Mouse (Mus musculus): ENCODE data around the gene Pih1d2. TPM values are rescaled to one million over a fixed set of nuclear protein-coding genes. Genes with fewer than 3 reads are reported as not detected.

Pih1d2 gene
- polyA plus RNA-seq, 1 experiment from 2014 or later: 6.5 TPM

DNA sequence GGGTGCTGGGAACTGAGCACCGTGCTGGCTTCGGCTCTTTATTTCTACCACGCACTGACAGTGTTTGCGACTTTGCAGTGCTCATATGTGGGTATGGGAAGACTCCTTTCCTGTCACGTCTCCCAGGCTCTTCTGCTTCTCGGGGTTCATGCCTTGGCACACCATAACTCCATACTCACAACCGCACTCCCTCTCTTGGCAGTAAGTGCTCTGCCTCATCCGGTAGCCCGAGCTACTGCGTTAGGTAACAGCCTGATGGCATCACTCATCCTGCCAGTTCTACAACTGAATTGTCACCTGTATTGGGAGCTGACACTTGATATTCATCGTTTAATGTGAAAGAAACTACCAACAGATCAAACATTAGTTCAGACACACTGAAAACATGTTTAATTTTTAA lies 17.1 kb downstream of the Pih1d2 start:
- 96% methylated on average over 11 of the region's 11 CpGs for WGBS
- no peaks in the 10 kb centered on the region for H3K4me1 ChIP-seq
- DNase-seq (ENCODE audit: extremely low spot score, low spot score): no peak
- no peak overlapping the region for H3K27ac ChIP-seq
- no peaks in the 10 kb centered on the region for H3K9me3 ChIP-seq
- peaks cover 74% of the 10 kb centered on the region for H3K36me3 ChIP-seq (replicated peaks)
- H3K27me3 ChIP-seq (ENCODE audit: poor library complexity, severe bottlenecking): no peaks in the 10 kb centered on the region
- H3K4me3 ChIP-seq: no peak overlapping the region

DNA sequence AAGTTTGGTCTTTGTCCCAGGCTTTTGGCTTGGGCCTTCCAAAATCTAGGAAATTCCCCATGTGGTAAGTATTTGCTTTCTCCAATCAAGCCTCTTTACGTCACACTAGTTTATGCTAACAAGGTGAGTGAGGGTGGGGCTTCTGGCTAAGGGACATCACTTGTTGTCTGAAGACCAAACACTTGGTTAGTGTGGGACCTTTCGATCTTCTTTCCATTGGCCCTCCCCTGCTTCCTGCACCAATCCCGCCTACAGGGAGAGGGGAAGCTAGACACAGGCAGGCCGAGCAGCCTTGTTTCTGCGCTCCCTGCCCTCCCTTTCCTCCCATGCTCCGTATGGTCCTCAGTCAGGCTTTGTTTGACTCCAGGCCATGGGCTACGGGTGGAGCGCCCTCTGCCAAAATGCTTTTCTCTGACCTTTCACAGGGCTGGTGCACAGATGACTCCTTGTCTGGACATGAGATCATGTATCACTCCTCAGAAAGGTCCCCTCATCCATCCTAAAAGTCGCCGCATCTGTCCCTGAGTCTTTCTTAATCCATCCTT lies 29.8 kb downstream of the Pih1d2 start:
- H3K4me3 ChIP-seq: no peak overlapping the region
- H3K27me3 ChIP-seq (ENCODE audit: poor library complexity, severe bottlenecking): no peaks in the 10 kb centered on the region
- no peaks in the 10 kb centered on the region for H3K4me1 ChIP-seq
- no peak for DNase-seq (ENCODE audit: extremely low spot score, low spot score)
- no peaks in the 10 kb centered on the region for H3K9me3 ChIP-seq
- WGBS: 78% methylated on average over 10 of the region's 10 CpGs
- no peak overlapping the region for H3K27ac ChIP-seq
- peaks cover 96% of the 10 kb centered on the region for H3K36me3 ChIP-seq (replicated peaks)

- peaks cover 98% of the 10 kb centered on the region for H3K36me3 ChIP-seq (replicated peaks)
- H3K4me3 ChIP-seq: no peak overlapping the region
- no peak for DNase-seq (ENCODE audit: extremely low spot score, low spot score)
- H3K4me1 ChIP-seq: no peaks in the 10 kb centered on the region
- no peaks in the 10 kb centered on the region for H3K9me3 ChIP-seq
- WGBS: 94% methylated on average over 10 of the region's 10 CpGs
- no peak overlapping the region for H3K27ac ChIP-seq
- H3K27me3 ChIP-seq (ENCODE audit: poor library complexity, severe bottlenecking): no peaks in the 10 kb centered on the region
Observed at GRCm38 (mm10) chr9:50650503-50650902, 33.4 kb downstream of the Pih1d2 start.

GRCm38 (mm10) chr9:50658391-50658790 lies 41.3 kb downstream of the Pih1d2 start:
- Histone ChIP-seq H3K9me3 (no peaks in the 10 kb centered on the region), H3K4me1 (peaks cover 21% of the 10 kb centered on the region), H3K36me3 (replicated peaks) (peaks cover 45% of the 10 kb centered on the region), H3K27me3 (ENCODE audit: poor library complexity, severe bottlenecking) (no peaks in the 10 kb centered on the region), H3K4me3 (peak overlapping the region; percentile 96), H3K27ac (peak overlapping the region; percentile 93)
- WGBS: 34% methylated on average over 5 of the region's 5 CpGs
- DNase-seq (ENCODE audit: extremely low spot score, low spot score): no peak

DNA sequence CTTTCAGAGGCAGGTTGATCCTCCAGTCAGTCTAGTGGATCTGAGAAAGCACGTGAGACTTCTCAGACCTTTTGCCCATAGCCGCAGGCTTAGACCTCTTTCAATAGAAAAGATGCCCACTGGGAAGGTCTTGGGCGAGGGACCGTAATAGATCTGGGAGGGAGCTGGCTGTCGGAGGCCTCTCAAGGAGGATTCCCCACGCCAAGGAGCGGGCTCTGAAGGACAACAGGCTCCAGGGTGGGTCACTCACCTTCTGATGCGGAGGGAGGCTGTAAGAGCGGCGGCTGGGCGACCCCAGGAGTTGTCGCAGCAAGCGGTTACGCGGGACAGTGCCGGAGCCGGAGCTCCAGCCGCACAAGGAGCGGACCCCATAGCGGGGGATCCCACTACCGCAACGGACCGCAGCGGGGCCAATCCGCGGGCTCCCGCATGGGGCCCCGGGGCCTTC lies 41.8 kb downstream of the Pih1d2 start:
- under 1% methylated on average over 28 of the region's 28 CpGs for WGBS
- DNase-seq (ENCODE audit: extremely low spot score, low spot score): no peak
- Histone ChIP-seq H3K9me3 (no peaks in the 10 kb centered on the region), H3K4me3 (peak overlapping the region; percentile 96), H3K4me1 (peaks cover 21% of the 10 kb centered on the region), H3K27me3 (ENCODE audit: poor library complexity, severe bottlenecking) (no peaks in the 10 kb centered on the region), H3K27ac (peak overlapping the region; percentile 93), H3K36me3 (replicated peaks) (peaks cover 41% of the 10 kb centered on the region)

- Histone ChIP-seq H3K4me1 (peaks cover 21% of the 10 kb centered on the region), H3K36me3 (replicated peaks) (peaks cover 36% of the 10 kb centered on the region), H3K9me3 (no peaks in the 10 kb centered on the region), H3K27ac (peak within 1 kb of the TSS; percentile 93), H3K27me3 (ENCODE audit: poor library complexity, severe bottlenecking) (no peaks in the 10 kb centered on the region), H3K4me3 (peak within 1 kb of the TSS; percentile 96)
- peak; percentile 89 for DNase-seq (ENCODE audit: extremely low spot score, low spot score)
- under 1% methylated on average over 62 of the region's 63 CpGs for WGBS
Observed at GRCm38 (mm10) chr9:50659392-50660217, 42.5 kb downstream of the Pih1d2 start, which contains the start of gene Dlat. Gene Dlat (minus strand): TSS chr9:50659780.

- no peaks in the 10 kb centered on the region for H3K27me3 ChIP-seq (ENCODE audit: poor library complexity, severe bottlenecking)
- no peaks in the 10 kb centered on the region for H3K9me3 ChIP-seq
- peaks cover 36% of the 10 kb centered on the region for H3K36me3 ChIP-seq (replicated peaks)
- WGBS: 25% methylated on average over 12 of the region's 12 CpGs
- no peak overlapping the region for H3K27ac ChIP-seq
- DNase-seq (ENCODE audit: extremely low spot score, low spot score): no peak
- H3K4me3 ChIP-seq: peak overlapping the region; percentile 96
- peaks cover 21% of the 10 kb centered on the region for H3K4me1 ChIP-seq
Observed at GRCm38 (mm10) chr9:50660431-50660830, 43.3 kb downstream of the Pih1d2 start.

GRCm38 (mm10) chr9:50664826-50665225 lies 47.7 kb downstream of the Pih1d2 start:
- DNase-seq (ENCODE audit: extremely low spot score, low spot score): no peak
- H3K36me3 ChIP-seq (replicated peaks): peaks cover 44% of the 10 kb centered on the region
- 91% methylated on average over 5 of the region's 5 CpGs for WGBS

GRCm38 (mm10) chr9:50666442-50666841 lies 49.3 kb downstream of the Pih1d2 start:
- Histone ChIP-seq H3K36me3 (replicated peaks) (peaks cover 44% of the 10 kb centered on the region), H3K27me3 (ENCODE audit: poor library complexity, severe bottlenecking) (no peaks in the 10 kb centered on the region), H3K9me3 (no peaks in the 10 kb centered on the region), H3K27ac (no peak overlapping the region), H3K4me1 (no peaks in the 10 kb centered on the region), H3K4me3 (no peak overlapping the region)
- DNase-seq (ENCODE audit: extremely low spot score, low spot score): no peak
- WGBS: 92% methylated on average over 6 of the region's 6 CpGs

More at GRCm38 (mm10) chr9:50664826-50665225, 47.7 kb downstream of the Pih1d2 start:
- no peaks in the 10 kb centered on the region for H3K27me3 ChIP-seq (ENCODE audit: poor library complexity, severe bottlenecking)
- H3K4me1 ChIP-seq: peaks cover 8% of the 10 kb centered on the region
- no peak overlapping the region for H3K27ac ChIP-seq
- no peak overlapping the region for H3K4me3 ChIP-seq
- H3K9me3 ChIP-seq: no peaks in the 10 kb centered on the region

DNA sequence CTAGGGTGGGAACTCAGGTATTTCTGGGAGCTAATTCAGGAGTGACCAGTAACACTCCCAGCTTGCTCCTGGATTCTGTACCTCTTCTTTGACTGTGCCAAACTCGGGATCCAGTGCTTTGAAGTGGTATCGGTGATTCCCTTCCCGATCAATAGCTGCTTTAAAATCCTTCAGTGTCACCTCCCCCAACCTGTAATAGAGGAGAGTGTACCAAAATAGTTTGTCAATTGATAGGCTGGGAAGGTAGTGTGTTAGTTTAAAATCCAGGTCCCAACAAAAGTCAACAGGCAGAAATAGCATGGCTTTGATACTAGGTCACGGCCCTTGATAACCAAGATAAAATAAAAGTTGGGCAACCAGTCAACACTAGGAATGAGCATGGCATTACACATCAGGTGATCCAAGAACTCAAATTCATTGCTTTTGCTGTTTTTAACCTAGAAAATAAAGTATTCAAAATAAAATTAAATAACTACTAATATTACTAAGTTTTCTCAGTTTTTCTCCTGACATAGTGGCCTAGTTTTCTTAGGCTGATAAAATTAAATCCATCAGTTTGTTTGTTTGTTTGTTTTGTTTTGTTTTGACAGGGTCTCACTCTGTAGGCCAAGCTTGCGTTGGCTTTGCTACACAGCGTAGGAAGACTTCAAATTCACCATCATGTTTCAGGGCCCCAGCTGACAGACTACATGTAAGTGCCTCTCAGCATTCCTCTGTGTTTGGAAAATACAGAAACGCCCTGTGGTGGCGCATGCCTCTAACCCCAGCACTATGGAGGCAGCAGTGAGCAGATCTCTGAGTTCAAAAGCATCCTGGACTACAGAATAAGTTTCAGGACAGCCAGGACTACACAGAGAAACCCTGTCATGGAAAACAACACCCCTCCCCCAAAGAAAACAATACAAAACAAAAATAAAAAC lies 50.7 kb downstream of the Pih1d2 start:
- no peak overlapping the region for H3K27ac ChIP-seq
- WGBS: 86% methylated on average over 8 of the region's 8 CpGs
- H3K4me1 ChIP-seq: no peaks in the 10 kb centered on the region
- no peak for DNase-seq (ENCODE audit: extremely low spot score, low spot score)
- peaks cover 44% of the 10 kb centered on the region for H3K36me3 ChIP-seq (replicated peaks)
- no peak overlapping the region for H3K4me3 ChIP-seq
- no peaks in the 10 kb centered on the region for H3K9me3 ChIP-seq
- no peaks in the 10 kb centered on the region for H3K27me3 ChIP-seq (ENCODE audit: poor library complexity, severe bottlenecking)

DNA sequence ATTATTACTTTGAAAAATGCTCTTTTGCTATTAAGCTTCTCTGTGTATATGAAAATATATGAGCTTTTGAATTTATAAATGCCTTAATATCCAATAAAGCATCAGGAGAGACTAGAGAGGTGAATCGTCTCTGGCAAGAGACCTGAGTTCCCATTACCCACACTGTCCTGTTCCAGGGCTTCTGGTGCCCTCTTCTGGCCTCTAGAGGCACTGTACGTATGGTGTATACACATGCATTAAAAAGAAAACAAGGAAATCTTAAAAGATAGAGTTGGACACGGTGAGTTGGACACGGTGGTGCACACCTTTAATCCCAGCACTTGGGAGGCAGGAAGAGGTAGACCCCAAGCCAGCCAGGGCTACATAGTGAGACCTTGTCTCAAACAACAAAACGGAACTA lies 53.6 kb downstream of the Pih1d2 start:
- WGBS: 38% methylated on average over 5 of the region's 5 CpGs
- no peaks in the 10 kb centered on the region for H3K27me3 ChIP-seq (ENCODE audit: poor library complexity, severe bottlenecking)
- peaks cover 34% of the 10 kb centered on the region for H3K36me3 ChIP-seq (replicated peaks)
- no peaks in the 10 kb centered on the region for H3K9me3 ChIP-seq
- peak; percentile 25 for DNase-seq (ENCODE audit: extremely low spot score, low spot score)
- H3K4me1 ChIP-seq: no peaks in the 10 kb centered on the region
- H3K27ac ChIP-seq: no peak overlapping the region
- no peak overlapping the region for H3K4me3 ChIP-seq

Data from forebrain, embryonic 10.5 days (tissue).